Mouse (Mus musculus): ENCODE measurements around the gene Pdzd7.

- TF ChIP-seq EP300 (IDR thresholded peaks at IDR 0.05; ENCODE audit: low read depth) (no peak), CTCF (IDR thresholded peaks at IDR 0.05; ENCODE audit: low read depth) (no peak)
Measured at GRCm38 (mm10) chr19:44992246-44992645, 53.3 kb downstream of the Pdzd7 start.
